Mouse (Mus musculus): Measurements from ENCODE around the gene Ephb1.

DNA sequence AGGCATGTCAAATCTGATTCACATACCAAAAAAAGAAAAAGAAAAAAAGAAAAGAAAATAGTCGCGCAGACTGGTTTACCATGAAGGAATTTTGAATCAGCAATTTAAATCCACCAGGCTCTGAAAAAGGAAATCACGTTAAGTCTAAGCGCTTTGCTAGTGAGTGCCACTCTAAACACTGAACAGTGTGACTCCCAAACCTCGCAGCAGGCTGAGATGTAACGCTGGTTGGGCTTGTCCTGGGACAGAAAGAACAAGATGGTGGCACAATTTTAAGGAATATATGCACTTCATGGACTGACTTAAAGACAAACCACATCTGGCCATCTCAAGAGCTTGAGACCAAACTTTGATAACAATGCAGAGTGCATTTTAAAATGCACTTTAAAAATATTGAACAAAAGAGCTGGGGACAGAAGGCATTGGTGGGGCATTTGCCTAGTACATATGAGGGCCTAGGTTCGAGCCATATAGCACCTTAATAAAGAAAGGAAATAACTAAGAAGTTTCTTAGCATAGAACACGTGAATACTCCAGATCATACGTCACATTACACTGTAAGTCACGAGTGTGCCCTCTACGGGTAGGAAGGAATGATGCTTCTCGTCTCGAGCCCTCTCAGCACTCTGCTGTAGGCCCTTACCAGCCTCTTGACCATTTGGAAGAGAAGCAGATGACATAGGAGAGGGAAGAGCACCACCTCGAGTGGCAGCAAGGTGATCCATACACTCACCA lies 16.7 kb upstream of the Ephb1 start:
- TF ChIP-seq CTCF (IDR thresholded peaks at IDR 0.05; ENCODE audit: low read depth, low read length) = no peak
- no peak for TF ChIP-seq POLR2A (IDR thresholded peaks at IDR 0.05; ENCODE audit: borderline replicate concordance, low read depth, low read length)

All from bone marrow macrophage, adult 2 months (primary cell).